Mouse (Mus musculus) kidney, adult 2 months (tissue): ENCODE results near the gene Nmnat2. TPM values are rescaled to one million over a fixed set of nuclear protein-coding genes. Genes with fewer than 3 reads are reported as not detected.

Experiments
- DNase-seq: peaks from one replicate; pipeline ENCODE4 v3.0.0; 2021
- H3K27ac ChIP-seq: fragments of 200-500 bp; 2 replicates; pipeline ENCODE4 v1.5.1; 2012; ENCODE audit warnings: low read depth, low read length, control low read depth, inconsistent platforms; ENCODE audit not compliant: insufficient read depth
- H3K27me3 ChIP-seq: fragments of 200-500 bp; replicated peaks from 2 replicates; pipeline ENCODE4 v1.6.1; 2012; ENCODE audit warnings: mild to moderate bottlenecking, moderate library complexity, low read length, inconsistent platforms; ENCODE audit not compliant: control insufficient read depth, insufficient read depth
- H3K36me3 ChIP-seq: fragments of 200-500 bp; 2 replicates; pipeline ENCODE4 v1.6.1; 2012; ENCODE audit warnings: mild to moderate bottlenecking, moderate library complexity, low read length, inconsistent platforms; ENCODE audit not compliant: control insufficient read depth, insufficient read depth
- H3K4me1 ChIP-seq: fragments of 200-500 bp; 2 replicates; pipeline ENCODE4 v1.6.1; 2011; ENCODE audit warnings: low read length; ENCODE audit not compliant: control insufficient read depth, insufficient read depth
- H3K4me3 ChIP-seq: fragments of 200-500 bp; 2 replicates; pipeline ENCODE4 v1.5.1; 2011; ENCODE audit warnings: mild to moderate bottlenecking, low read depth, low read length, control low read depth; ENCODE audit not compliant: insufficient read depth
- CTCF ChIP-seq: fragments of 200-500 bp; conservative IDR thresholded peaks from 2 replicates; pipeline ENCODE4 v1.5.1; 2011; ENCODE audit warnings: low read depth, mild to moderate bottlenecking, control low read depth, low read length, moderate library complexity, mixed read lengths; ENCODE audit not compliant: insufficient read depth, insufficient read length
- POLR2A ChIP-seq: fragments of 200-500 bp; IDR thresholded peaks from one replicate; pipeline ENCODE4 v1.6.1; 2011; ENCODE audit warnings: low read depth, low read length, control low read depth
- WGBS: fragments of 180-500 bp; shearing (Covaris S2); methylation state at CpG from one replicate; pipeline ENCODE4 v1.1.7; 2018; 5-methylcytosine and 5-hydroxymethylcytosine counted together
- polyA plus RNA-seq: library from polyadenylated mRNA; depleted of rRNA; stranded (reverse); fragments of >200 nt; gene quantifications from 2 replicates; pipeline ENCODE4 v1.2.3, GENCODE M21; 2012

Gene Nmnat2
- polyA plus RNA-seq, 1 experiment, result 0.41 TPM

- TF ChIP-seq POLR2A, result no peak
- no peak for TF ChIP-seq CTCF
- Histone ChIP-seq H3K36me3 (no peaks in the 10 kb centered on the region), H3K4me1 (no peaks in the 10 kb centered on the region), H3K27me3 (no peaks in the 10 kb centered on the region), H3K27ac (no peak overlapping the region), H3K4me3 (no peak overlapping the region)
- DNase-seq, result peak; percentile 24
- 50% methylated on average over 11 of the region's 11 CpGs for WGBS
These were observed 99.5 kb downstream of the Nmnat2 start for GRCm38 (mm10) chr1:153054112-153054821.

- Histone ChIP-seq H3K27ac (no peak overlapping the region), H3K4me3 (no peak overlapping the region), H3K27me3 (no peaks in the 10 kb centered on the region), H3K36me3 (no peaks in the 10 kb centered on the region), H3K4me1 (no peaks in the 10 kb centered on the region)
- 78% methylated on average over 7 of the region's 7 CpGs for WGBS
- no peak for TF ChIP-seq POLR2A
- TF ChIP-seq CTCF, result no peak
- DNase-seq, result no peak
These were observed 103.5 kb downstream of the Nmnat2 start for GRCm38 (mm10) chr1:153058290-153058689.

DNA sequence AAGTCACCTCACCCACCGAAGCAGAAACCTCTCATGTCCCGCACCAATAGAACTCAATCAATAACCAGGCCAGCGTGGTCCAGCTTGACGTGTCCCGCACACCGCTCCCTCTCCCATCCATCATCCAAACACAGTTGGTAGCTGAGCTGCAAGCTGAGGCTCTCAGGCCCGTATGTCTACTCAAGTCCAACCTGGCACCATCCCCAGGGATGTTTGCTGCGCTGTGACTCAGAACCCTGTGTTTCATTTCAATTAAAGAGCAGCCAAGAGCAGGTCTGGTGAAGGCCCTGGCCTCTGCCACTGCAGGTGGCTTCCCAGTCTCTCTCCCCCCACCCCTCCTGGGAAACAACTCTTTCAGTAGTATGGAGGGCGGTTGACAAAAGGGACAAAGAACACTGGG is 104.8 kb downstream of the Nmnat2 start:
- 92% methylated on average over 9 of the region's 9 CpGs for WGBS
- no peak for DNase-seq
- no peaks in the 10 kb centered on the region for H3K36me3 ChIP-seq

DNA sequence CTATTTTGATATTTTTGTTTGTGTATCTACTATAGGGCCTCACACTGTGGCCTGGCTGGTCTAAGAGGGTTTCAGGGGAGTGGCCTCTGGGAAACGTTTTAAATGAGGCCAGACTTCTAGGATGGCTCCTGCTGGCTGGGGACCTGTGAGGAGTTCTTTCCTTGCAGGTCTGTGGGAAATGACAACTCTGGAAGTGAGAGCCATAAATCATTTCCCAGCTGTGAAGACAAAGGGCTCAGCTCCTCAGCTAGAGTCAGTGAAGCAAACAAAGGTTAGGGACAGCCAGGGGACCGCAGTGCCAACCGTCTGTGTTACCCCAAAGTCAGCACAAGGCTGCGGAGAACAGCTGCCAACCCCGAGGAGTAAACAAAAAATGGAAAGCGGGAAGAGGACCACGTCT is 107.8 kb downstream of the Nmnat2 start:
- DNase-seq, result no peak
- no peak overlapping the region for H3K27ac ChIP-seq
- no peak overlapping the region for H3K4me3 ChIP-seq
- no peaks in the 10 kb centered on the region for H3K27me3 ChIP-seq
- no peak for TF ChIP-seq CTCF
- TF ChIP-seq POLR2A, result no peak
- WGBS, result 19% methylated on average over 7 of the region's 7 CpGs
- H3K4me1 ChIP-seq, result no peaks in the 10 kb centered on the region
- H3K36me3 ChIP-seq, result no peaks in the 10 kb centered on the region

More for the DNA sequence above, 104.8 kb downstream of the Nmnat2 start:
- TF ChIP-seq POLR2A (no peak), CTCF (no peak)
- no peak overlapping the region for H3K4me3 ChIP-seq
- no peaks in the 10 kb centered on the region for H3K27me3 ChIP-seq
- H3K27ac ChIP-seq, result no peak overlapping the region
- H3K4me1 ChIP-seq, result no peaks in the 10 kb centered on the region

DNA sequence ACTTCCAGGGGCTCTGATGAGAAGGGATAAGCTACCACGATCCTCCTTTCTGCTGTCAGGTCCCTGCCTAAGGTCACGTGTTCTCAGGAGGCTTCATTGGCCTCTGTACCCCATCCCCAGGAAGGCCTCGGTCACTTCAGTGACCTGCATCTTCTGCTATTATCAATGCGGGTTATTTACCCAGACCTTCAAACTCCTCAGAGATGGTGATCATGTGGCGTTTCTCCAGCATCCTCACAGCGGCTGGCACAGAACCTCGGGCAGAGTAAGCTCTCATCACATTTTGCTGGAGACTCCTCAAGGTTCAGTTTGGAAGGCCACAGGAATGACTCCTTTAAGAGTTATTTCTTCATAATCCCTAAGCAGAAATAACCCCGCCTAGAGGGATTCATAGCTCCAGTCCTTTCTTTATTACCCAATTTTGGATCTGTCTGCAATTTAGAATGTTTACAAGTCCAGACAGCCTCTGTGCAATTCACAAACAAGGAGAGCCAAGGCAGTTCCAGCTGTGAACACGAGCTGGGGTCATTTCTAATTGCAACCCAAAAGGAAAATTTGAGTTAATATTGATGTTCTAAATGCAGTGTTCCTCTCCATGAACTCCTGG is 110.1 kb downstream of the Nmnat2 start:
- Histone ChIP-seq H3K27me3 (no peaks in the 10 kb centered on the region), H3K36me3 (no peaks in the 10 kb centered on the region), H3K4me3 (no peak overlapping the region), H3K27ac (peak overlapping the region; percentile 61), H3K4me1 (no peaks in the 10 kb centered on the region)
- WGBS, result 78% methylated on average over 9 of the region's 9 CpGs
- DNase-seq, result no peak
- TF ChIP-seq CTCF, result no peak
- no peak for TF ChIP-seq POLR2A

DNA sequence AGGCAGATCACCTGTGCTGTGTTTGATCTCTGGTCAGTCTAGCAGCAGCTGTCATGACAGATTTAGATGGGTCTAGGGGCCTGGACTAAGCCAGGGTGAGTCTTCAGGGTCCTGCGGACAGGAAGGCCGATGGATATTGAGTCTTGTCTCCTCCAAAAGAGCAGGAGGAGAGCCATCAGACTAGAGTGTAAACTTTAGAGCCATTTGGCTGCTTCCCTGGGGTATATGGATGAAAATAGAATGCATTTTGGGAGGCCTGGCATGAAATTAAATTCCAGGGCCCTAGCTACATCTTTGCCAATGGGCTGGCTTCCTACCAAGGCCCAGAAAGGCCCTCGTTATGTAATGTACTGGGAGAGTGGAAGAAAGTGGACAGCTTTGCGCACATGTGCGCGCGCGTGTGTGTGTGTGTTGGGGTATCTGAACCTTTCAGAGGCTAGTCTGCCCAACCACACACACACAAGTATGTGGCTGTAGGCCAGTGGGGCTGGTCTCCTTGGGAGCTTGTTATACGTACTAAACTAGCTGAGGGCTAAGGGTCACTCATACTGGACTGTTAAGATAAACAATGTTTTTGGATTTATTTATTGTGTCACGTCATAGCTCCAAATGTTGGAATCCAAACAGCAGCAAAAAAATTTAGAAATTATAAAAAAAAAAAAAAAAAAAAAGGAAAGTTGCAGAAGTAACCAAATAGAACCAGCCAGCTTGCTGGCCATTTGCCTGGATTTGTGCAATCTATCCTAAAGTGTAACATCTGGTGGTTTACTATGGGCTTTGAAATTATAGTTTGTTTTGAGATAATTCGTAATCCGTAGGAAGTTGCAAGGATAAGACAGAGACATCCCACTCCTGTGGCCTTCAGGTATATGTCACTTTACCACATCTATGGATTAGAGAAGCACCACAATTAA is 110.9 kb downstream of the Nmnat2 start:
- Histone ChIP-seq H3K36me3 (no peaks in the 10 kb centered on the region), H3K27me3 (no peaks in the 10 kb centered on the region), H3K4me3 (no peak overlapping the region), H3K27ac (peak overlapping the region; percentile 61), H3K4me1 (no peaks in the 10 kb centered on the region)
- DNase-seq, result peak; percentile 58
- WGBS, result 71% methylated on average over 12 of the region's 12 CpGs
- TF ChIP-seq CTCF, result no peak
- no peak for TF ChIP-seq POLR2A
